Mouse (Mus musculus) liver, embryonic 16.5 days (tissue): Measurements from ENCODE around the gene Kcna1. TPM values are rescaled to one million over a fixed set of nuclear protein-coding genes. Genes with fewer than 3 reads are reported as not detected.

ENCODE experiments used
- ATAC-seq: fragments of 200-750 bp; cut with Nextera tagmentation; 2 replicates; pipeline ENCODE4 v1.8.0; 2017; ENCODE audit warnings: low read depth, mild to moderate bottlenecking, moderate number of reproducible peaks, moderate library complexity
- H3K27ac ChIP-seq: fragments of 300-500 bp; sonication (generic); 2 replicates; pipeline ENCODE4 v1.5.1; 2014; ENCODE audit warnings: mild to moderate bottlenecking, low read length
- H3K27me3 ChIP-seq: fragments of 300-500 bp; sonication (generic); 2 replicates; pipeline ENCODE4 v1.6.1; 2014; ENCODE audit warnings: low read depth, low read length, mixed read lengths; ENCODE audit not compliant: control insufficient read depth, insufficient read depth
- H3K36me3 ChIP-seq: fragments of 300-500 bp; sonication (generic); 2 replicates; pipeline ENCODE4 v1.6.1; 2014; ENCODE audit warnings: mild to moderate bottlenecking; ENCODE audit not compliant: control insufficient read depth, insufficient read depth
- H3K4me1 ChIP-seq: fragments of 300-500 bp; sonication (generic); 2 replicates; pipeline ENCODE4 v1.6.1; 2014; ENCODE audit warnings: low read depth, low read length, mixed read lengths; ENCODE audit not compliant: control insufficient read depth
- H3K4me2 ChIP-seq: fragments of 300-500 bp; sonication (generic); 2 replicates; pipeline ENCODE4 v1.6.1; 2014; ENCODE audit warnings: low read depth, low read length, mixed read lengths
- H3K4me3 ChIP-seq: fragments of 300-500 bp; sonication (generic); 2 replicates; pipeline ENCODE4 v1.5.1; 2014; ENCODE audit warnings: low read depth, mild to moderate bottlenecking, low read length
- H3K9ac ChIP-seq: fragments of 300-500 bp; sonication (generic); 2 replicates; pipeline ENCODE4 v1.6.1; 2014; ENCODE audit warnings: low read depth, low read length
- H3K9me3 ChIP-seq: fragments of 300-500 bp; sonication (generic); replicated peaks from 2 replicates; pipeline ENCODE4 v1.6.1; 2016; ENCODE audit warnings: low read length; ENCODE audit not compliant: control insufficient read depth
- WGBS: fragments of 180-500 bp; shearing (Covaris S2); extraction: QIAGEN DNeasy Blood & Tissue Kit; methylation state at CpG from one replicate; pipeline ENCODE4 v1.1.7; 2014; ENCODE audit not compliant: insufficient replicate concordance; 5-methylcytosine and 5-hydroxymethylcytosine counted together
- polyA plus RNA-seq: library from polyadenylated mRNA; unstranded; fragments of >200 nt; fragmentation: Nextera tagmentation; extraction: Ambion mirVana; gene quantifications from 2 replicates; pipeline ENCODE4 v1.2.1, GENCODE M21; 2015

Kcna1 gene
- polyA plus RNA-seq, 1 experiment from 2014 or later: 0.04 TPM

- Histone ChIP-seq H3K9me3 (no peaks in the 10 kb centered on the region), H3K36me3 (no peaks in the 10 kb centered on the region), H3K4me1 (no peaks in the 10 kb centered on the region), H3K27me3 (peaks cover 63% of the 10 kb centered on the region), H3K9ac (no peak overlapping the region), H3K4me2 (no peak overlapping the region), H3K27ac (no peak overlapping the region), H3K4me3 (no peak overlapping the region)
- 2% methylated on average over 26 of the region's 27 CpGs for WGBS
- ATAC-seq: no peak
These were observed 383 bp downstream of the Kcna1 start for GRCm38 (mm10) chr6:126645644-126646358.

- no peaks in the 10 kb centered on the region for H3K36me3 ChIP-seq
- H3K4me1 ChIP-seq: no peaks in the 10 kb centered on the region
- ATAC-seq: no peak
- no peak overlapping the region for H3K4me2 ChIP-seq
- H3K9ac ChIP-seq: no peak overlapping the region
- no peak overlapping the region for H3K4me3 ChIP-seq
- H3K27ac ChIP-seq: no peak overlapping the region
- H3K9me3 ChIP-seq: no peaks in the 10 kb centered on the region
- H3K27me3 ChIP-seq: peaks cover 63% of the 10 kb centered on the region
- 2% methylated on average over 23 of the region's 24 CpGs for whole genome bisulfite sequencing
These were observed 1.1 kb downstream of the Kcna1 start for GRCm38 (mm10) chr6:126645044-126645541.

- H3K27me3 ChIP-seq: peaks cover 63% of the 10 kb centered on the region
- peak overlapping the region; percentile 10 for H3K4me3 ChIP-seq
- H3K9me3 ChIP-seq: no peaks in the 10 kb centered on the region
- peak overlapping the region; percentile 24 for H3K4me2 ChIP-seq
- H3K27ac ChIP-seq: no peak overlapping the region
- H3K9ac ChIP-seq: no peak overlapping the region
- ATAC-seq: no peak
- no peaks in the 10 kb centered on the region for H3K36me3 ChIP-seq
- WGBS: 1% methylated on average over 65 of the region's 66 CpGs
- no peaks in the 10 kb centered on the region for H3K4me1 ChIP-seq
These were observed 1.8 kb downstream of the Kcna1 start for GRCm38 (mm10) chr6:126644181-126645043.

- H3K27me3 ChIP-seq: peaks cover 63% of the 10 kb centered on the region
- H3K27ac ChIP-seq: no peak overlapping the region
- 0 out of 2 replicates have a peak overlapping the region, but pooled peaks have one; percentile 10 for H3K4me3 ChIP-seq
- H3K9ac ChIP-seq: no peak overlapping the region
- no peak overlapping the region for H3K4me2 ChIP-seq
- H3K36me3 ChIP-seq: no peaks in the 10 kb centered on the region
- H3K9me3 ChIP-seq: no peaks in the 10 kb centered on the region
- 3% methylated on average over 25 of the region's 25 CpGs for WGBS
- no peak for ATAC-seq
- no peaks in the 10 kb centered on the region for H3K4me1 ChIP-seq
These were observed 2.7 kb downstream of the Kcna1 start for GRCm38 (mm10) chr6:126643341-126644055.

GRCm38 (mm10) chr6:126642856-126643321 lies 3.3 kb downstream of the Kcna1 start:
- H3K27ac ChIP-seq: no peak overlapping the region
- 2% methylated on average over 36 of the region's 36 CpGs for WGBS
- no peaks in the 10 kb centered on the region for H3K36me3 ChIP-seq
- no peaks in the 10 kb centered on the region for H3K4me1 ChIP-seq
- no peak overlapping the region for H3K9ac ChIP-seq
- no peak overlapping the region for H3K4me3 ChIP-seq
- no peak for ATAC-seq
- no peaks in the 10 kb centered on the region for H3K9me3 ChIP-seq
- no peak overlapping the region for H3K4me2 ChIP-seq
- H3K27me3 ChIP-seq: peaks cover 63% of the 10 kb centered on the region

- H3K4me1 ChIP-seq: no peaks in the 10 kb centered on the region
- H3K27me3 ChIP-seq: no peaks in the 10 kb centered on the region
- ATAC-seq: no peak
- H3K4me2 ChIP-seq: no peak overlapping the region
- no peaks in the 10 kb centered on the region for H3K9me3 ChIP-seq
- no peaks in the 10 kb centered on the region for H3K36me3 ChIP-seq
- no peak overlapping the region for H3K9ac ChIP-seq
- no peak overlapping the region for H3K27ac ChIP-seq
- WGBS: 61% methylated on average over 7 of the region's 7 CpGs
- no peak overlapping the region for H3K4me3 ChIP-seq
These were observed 17.7 kb downstream of the Kcna1 start for GRCm38 (mm10) chr6:126628451-126628850.

GRCm38 (mm10) chr6:126618455-126618854 lies 27.7 kb downstream of the Kcna1 start:
- H3K9me3 ChIP-seq: no peaks in the 10 kb centered on the region

GRCm38 (mm10) chr6:126610746-126611145 lies 35.4 kb downstream of the Kcna1 start:
- Histone ChIP-seq H3K4me1 (no peaks in the 10 kb centered on the region), H3K4me2 (no peak overlapping the region), H3K27ac (no peak overlapping the region), H3K9me3 (no peaks in the 10 kb centered on the region), H3K27me3 (no peaks in the 10 kb centered on the region), H3K4me3 (no peak overlapping the region), H3K9ac (no peak overlapping the region), H3K36me3 (no peaks in the 10 kb centered on the region)
- no peak for ATAC-seq
- 59% methylated on average over 4 of the region's 4 CpGs for WGBS

More at GRCm38 (mm10) chr6:126618455-126618854, 27.7 kb downstream of the Kcna1 start:
- WGBS: 62% methylated on average over 4 of the region's 4 CpGs
- no peaks in the 10 kb centered on the region for H3K36me3 ChIP-seq
- H3K27ac ChIP-seq: no peak overlapping the region
- H3K9ac ChIP-seq: no peak overlapping the region
- H3K4me1 ChIP-seq: no peaks in the 10 kb centered on the region
- no peak overlapping the region for H3K4me3 ChIP-seq
- no peak for ATAC-seq
- no peaks in the 10 kb centered on the region for H3K27me3 ChIP-seq
- H3K4me2 ChIP-seq: no peak overlapping the region
